Mouse (Mus musculus) forebrain, embryonic 14.5 days (tissue): ENCODE measurements around the gene Rab3ip. TPM values are rescaled to one million over a fixed set of nuclear protein-coding genes. Genes with fewer than 3 reads are reported as not detected.

Experiments used
- ATAC-seq: fragments of 200-750 bp; cut with Nextera tagmentation; 2 replicates; pipeline ENCODE4 v1.8.0; 2017; ENCODE audit warnings: mild to moderate bottlenecking, moderate library complexity
- DNase-seq: peaks from one replicate; pipeline ENCODE4 v3.0.0-alpha.2; 2015; ENCODE audit warnings: low spot score
- H3K27ac ChIP-seq: fragments of 300-500 bp; sonication (generic); 2 replicates; pipeline ENCODE4 v1.5.1; 2014; ENCODE audit warnings: low read depth, mild to moderate bottlenecking, control low read depth, low read length, moderate library complexity
- H3K27me3 ChIP-seq: fragments of 300-500 bp; sonication (generic); replicated peaks from 2 replicates; pipeline ENCODE4 v1.6.1; 2014; ENCODE audit warnings: low read length, control low read depth, mixed read lengths; ENCODE audit not compliant: control insufficient read depth, insufficient read depth
- H3K36me3 ChIP-seq: fragments of 300-500 bp; sonication (generic); 2 replicates; pipeline ENCODE4 v1.6.1; 2014; ENCODE audit warnings: low read length, control low read depth; ENCODE audit not compliant: control insufficient read depth, insufficient read depth
- H3K4me1 ChIP-seq: fragments of 300-500 bp; sonication (generic); 2 replicates; pipeline ENCODE4 v1.6.1; 2014; ENCODE audit warnings: antibody characterized with exemption, low read length, control low read depth; ENCODE audit not compliant: control insufficient read depth, insufficient read depth
- H3K4me2 ChIP-seq: fragments of 300-500 bp; sonication (generic); 2 replicates; pipeline ENCODE4 v1.6.1; 2014; ENCODE audit warnings: mild to moderate bottlenecking, control low read depth, low read length
- H3K4me3 ChIP-seq: fragments of 300-500 bp; sonication (generic); 2 replicates; pipeline ENCODE4 v1.5.1; 2014; ENCODE audit warnings: low read depth, low read length, control low read depth
- H3K9ac ChIP-seq: fragments of 300-500 bp; sonication (generic); 2 replicates; pipeline ENCODE4 v1.6.1; 2014; ENCODE audit warnings: mild to moderate bottlenecking, low read length, control low read depth, moderate library complexity
- H3K9me3 ChIP-seq: fragments of 300-500 bp; sonication (generic); replicated peaks from 2 replicates; pipeline ENCODE4 v1.6.1; 2016; ENCODE audit warnings: low read length, control low read depth, mixed read lengths; ENCODE audit not compliant: control insufficient read depth
- WGBS: fragments of 180-500 bp; shearing (Covaris S2); extraction: QIAGEN DNeasy Blood & Tissue Kit; methylation state at CpG from one replicate; pipeline ENCODE4 v1.1.7; 2014; 5-methylcytosine and 5-hydroxymethylcytosine counted together
- polyA plus RNA-seq: library from polyadenylated mRNA; unstranded; fragments of >200 nt; fragmentation: Nextera tagmentation; extraction: Ambion mirVana; gene quantifications from 2 replicates; pipeline ENCODE4 v1.2.1, GENCODE M21; 2014

Gene Rab3ip
- polyA plus RNA-seq, 1 experiment from 2014 or later, result 37.3 TPM

- Histone ChIP-seq H3K9ac (no peak overlapping the region), H3K4me2 (no peak overlapping the region), H3K9me3 (no peaks in the 10 kb centered on the region), H3K27ac (no peak overlapping the region), H3K27me3 (no peaks in the 10 kb centered on the region), H3K4me1 (no peaks in the 10 kb centered on the region), H3K4me3 (no peak overlapping the region), H3K36me3 (peaks cover 37% of the 10 kb centered on the region)
- DNase-seq (no peak), ATAC-seq (no peak)
- 92% methylated on average over 25 of the region's 25 CpGs for WGBS
Measured at GRCm38 (mm10) chr10:116919368-116920317, 30.9 kb downstream of the Rab3ip start.

GRCm38 (mm10) chr10:116916581-116916980 lies 34.0 kb downstream of the Rab3ip start:
- Histone ChIP-seq H3K9ac (no peak overlapping the region), H3K27me3 (no peaks in the 10 kb centered on the region), H3K4me3 (no peak overlapping the region), H3K4me1 (no peaks in the 10 kb centered on the region), H3K9me3 (no peaks in the 10 kb centered on the region), H3K27ac (no peak overlapping the region), H3K4me2 (no peak overlapping the region), H3K36me3 (peaks cover 43% of the 10 kb centered on the region)
- 91% methylated on average over 8 of the region's 8 CpGs for WGBS
- ATAC-seq (no peak), DNase-seq (no peak)

GRCm38 (mm10) chr10:116915286-116915685 lies 35.3 kb downstream of the Rab3ip start:
- 93% methylated on average over 8 of the region's 8 CpGs for WGBS
- Histone ChIP-seq H3K27me3 (no peaks in the 10 kb centered on the region), H3K4me2 (no peak overlapping the region), H3K9me3 (no peaks in the 10 kb centered on the region), H3K4me1 (no peaks in the 10 kb centered on the region), H3K27ac (no peak overlapping the region), H3K36me3 (peaks cover 50% of the 10 kb centered on the region), H3K4me3 (no peak overlapping the region), H3K9ac (no peak overlapping the region)
- no peak for ATAC-seq
- DNase-seq, result no peak

GRCm38 (mm10) chr10:116914586-116914985 lies 36.0 kb downstream of the Rab3ip start:
- H3K27me3 ChIP-seq, result no peaks in the 10 kb centered on the region
- no peak overlapping the region for H3K4me2 ChIP-seq
- no peak for DNase-seq
- no peak for ATAC-seq
- 93% methylated on average over 9 of the region's 9 CpGs for WGBS
- no peak overlapping the region for H3K27ac ChIP-seq
- H3K9me3 ChIP-seq, result no peaks in the 10 kb centered on the region
- H3K4me1 ChIP-seq, result no peaks in the 10 kb centered on the region
- peaks cover 57% of the 10 kb centered on the region for H3K36me3 ChIP-seq
- H3K9ac ChIP-seq, result no peak overlapping the region
- no peak overlapping the region for H3K4me3 ChIP-seq

GRCm38 (mm10) chr10:116913647-116914273 lies 36.8 kb downstream of the Rab3ip start:
- peaks cover 64% of the 10 kb centered on the region for H3K36me3 ChIP-seq

GRCm38 (mm10) chr10:116912850-116913249 lies 37.7 kb downstream of the Rab3ip start:
- H3K4me1 ChIP-seq, result no peaks in the 10 kb centered on the region
- no peak overlapping the region for H3K4me3 ChIP-seq
- H3K36me3 ChIP-seq, result peaks cover 66% of the 10 kb centered on the region
- no peak overlapping the region for H3K9ac ChIP-seq
- WGBS, result 95% methylated on average over 9 of the region's 9 CpGs
- no peaks in the 10 kb centered on the region for H3K27me3 ChIP-seq
- ATAC-seq (no peak), DNase-seq (no peak)
- H3K27ac ChIP-seq, result no peak overlapping the region
- no peak overlapping the region for H3K4me2 ChIP-seq
- no peaks in the 10 kb centered on the region for H3K9me3 ChIP-seq

More at GRCm38 (mm10) chr10:116913647-116914273, 36.8 kb downstream of the Rab3ip start:
- Histone ChIP-seq H3K9me3 (no peaks in the 10 kb centered on the region), H3K4me1 (no peaks in the 10 kb centered on the region), H3K27me3 (no peaks in the 10 kb centered on the region), H3K27ac (no peak overlapping the region), H3K9ac (no peak overlapping the region), H3K4me3 (no peak overlapping the region), H3K4me2 (no peak overlapping the region)
- ATAC-seq (no peak), DNase-seq (no peak)
- WGBS, result 95% methylated on average over 17 of the region's 17 CpGs

GRCm38 (mm10) chr10:116908901-116909642 lies 41.5 kb downstream of the Rab3ip start:
- ATAC-seq (no peak), DNase-seq (no peak)
- Histone ChIP-seq H3K27me3 (no peaks in the 10 kb centered on the region), H3K9ac (no peak overlapping the region), H3K4me3 (no peak overlapping the region), H3K27ac (no peak overlapping the region), H3K36me3 (peaks cover 77% of the 10 kb centered on the region), H3K9me3 (no peaks in the 10 kb centered on the region), H3K4me2 (no peak overlapping the region), H3K4me1 (no peaks in the 10 kb centered on the region)
- WGBS, result 85% methylated on average over 15 of the region's 15 CpGs

GRCm38 (mm10) chr10:116906794-116907193 lies 43.8 kb downstream of the Rab3ip start:
- H3K9ac ChIP-seq, result no peak overlapping the region
- H3K27ac ChIP-seq, result no peak overlapping the region
- no peak for DNase-seq
- no peak overlapping the region for H3K4me3 ChIP-seq
- no peaks in the 10 kb centered on the region for H3K9me3 ChIP-seq
- peaks cover 60% of the 10 kb centered on the region for H3K36me3 ChIP-seq
- no peaks in the 10 kb centered on the region for H3K4me1 ChIP-seq
- no peak for ATAC-seq
- no peaks in the 10 kb centered on the region for H3K27me3 ChIP-seq
- no peak overlapping the region for H3K4me2 ChIP-seq
- WGBS, result 94% methylated on average over 9 of the region's 9 CpGs
